ENCODE assay signal across 8 mouse cellular contexts in genomic region chr17:71225091-71225490, GRCm38 (mm10). TPM values are rescaled to one million over a fixed set of nuclear protein-coding genes. Genes with fewer than 3 reads are reported as not detected.
DNase-seq lines count a peak whose midpoint lies in the region; ATAC-seq and TF ChIP-seq lines count a peak whose summit lies in the region.

No protein-coding gene starts in this region.

- H3K36me3 ChIP-seq in G1E (replicated peaks) = peaks cover 90% of the 10 kb centered on the region
- peaks cover 39% of the 10 kb centered on the region for H3K36me3 ChIP-seq in small intestine, adult 2 months (ENCODE audit: control insufficient read depth, insufficient read depth, low read length)
- H3K36me3 ChIP-seq in hindbrain, embryonic 12.5 days = peaks cover 3% of the 10 kb centered on the region; the same call in 1 of the 2 replicates

- TF ChIP-seq POLR2A in bone marrow macrophage, adult 2 months (IDR thresholded peaks at IDR 0.05; ENCODE audit: borderline replicate concordance, low read depth, low read length) = no peak
- TF ChIP-seq POLR2A in small intestine, adult 2 months (IDR thresholded peaks at IDR 0.05; ENCODE audit: low read depth, low read length) = no peak

- no peak overlapping the region for H3K4me2 ChIP-seq in hindbrain, embryonic 12.5 days (replicated peaks)

- no peaks in the 10 kb centered on the region for H3K27me3 ChIP-seq in G1E (ENCODE audit: insufficient read depth, low read length)
- no peaks in the 10 kb centered on the region for H3K27me3 ChIP-seq in small intestine, adult 2 months (ENCODE audit: control insufficient read depth, insufficient read depth, low read length)
- H3K27me3 ChIP-seq in hindbrain, embryonic 12.5 days = no peaks in the 10 kb centered on the region

- 53% methylated on average over 5 of the region's 5 CpGs for WGBS in small intestine, adult 2 months
- WGBS in hindbrain, embryonic 12.5 days = 31% methylated on average over 5 of the region's 5 CpGs

- TF ChIP-seq CTCF in G1E (IDR thresholded peaks at IDR 0.05; ENCODE audit: low read depth, low read length) = peak; percentile 94
- 0 out of 2 replicates have a peak, but pooled peaks have one; percentile 27 for TF ChIP-seq CTCF in bone marrow macrophage, adult 2 months (IDR thresholded peaks at IDR 0.05; ENCODE audit: low read depth, low read length)
- peak; percentile 59; the same call in 1 of the 2 replicates for TF ChIP-seq CTCF in small intestine, adult 2 months (IDR thresholded peaks at IDR 0.05; ENCODE audit: extremely low read depth, insufficient read length, insufficient replicate concordance, low read depth, low read length)

- no peak; the same call in 1 of the 2 replicates for ATAC-seq in G1E (ENCODE audit: extremely low read depth, insufficient number of reproducible peaks, low FRiP score, poor library complexity, severe bottlenecking)
- ATAC-seq in inflammation-experienced regulatory T-cells, adult 6 months = peak; percentile 65
- ATAC-seq in hindbrain, embryonic 12.5 days (ENCODE audit: low FRiP score) = no peak

- H3K4me1 ChIP-seq in G1E (ENCODE audit: insufficient read depth, low read depth, low read length) = peaks cover 75% of the 10 kb centered on the region
- peaks cover 37% of the 10 kb centered on the region for H3K4me1 ChIP-seq in bone marrow macrophage, adult 2 months (ENCODE audit: control insufficient read depth, insufficient read depth, low read length)
- H3K4me1 ChIP-seq in small intestine, adult 2 months (ENCODE audit: control insufficient read depth, insufficient read depth, insufficient read length, low read length) = peaks cover 2% of the 10 kb centered on the region; the same call in 1 of the 2 replicates
- no peaks in the 10 kb centered on the region; the same call in 1 of the 2 replicates for H3K4me1 ChIP-seq in hindbrain, embryonic 12.5 days

- no peaks in the 10 kb centered on the region for H3K9me3 ChIP-seq in G1E (replicated peaks)
- no peaks in the 10 kb centered on the region for H3K9me3 ChIP-seq in hindbrain, embryonic 12.5 days (replicated peaks)

- no peak overlapping the region for H3K27ac ChIP-seq in bone marrow macrophage, adult 2 months (ENCODE audit: insufficient read depth, low read depth, low read length)
- 0 out of 2 replicates have a peak overlapping the region, but pooled peaks have one; percentile 6 for H3K27ac ChIP-seq in small intestine, adult 2 months (ENCODE audit: insufficient read depth, low read depth, low read length)
- no peak overlapping the region for H3K27ac ChIP-seq in hindbrain, embryonic 12.5 days

- no peak overlapping the region; the same call in 1 of the 2 replicates for H3K4me3 ChIP-seq in G1E (ENCODE audit: low read depth, low read length)
- H3K4me3 ChIP-seq in bone marrow macrophage, adult 2 months (ENCODE audit: insufficient read depth, low read length) = no peak overlapping the region
- H3K4me3 ChIP-seq in small intestine, adult 2 months (ENCODE audit: low read depth, low read length) = no peak overlapping the region
- H3K4me3 ChIP-seq in hindbrain, embryonic 12.5 days = no peak overlapping the region

- no peak overlapping the region for H3K9ac ChIP-seq in hindbrain, embryonic 12.5 days

- DNase-seq in layer of hippocampus, postnatal 10 days (ENCODE audit: low spot score in 2 of 2) = peak; percentile 27 to 32
- no peak for DNase-seq in layer of hippocampus, postnatal 36 days
- no peak for DNase-seq in G1E (ENCODE audit: low spot score)
- no peak for DNase-seq in urinary bladder, adult 18-20 months (ENCODE audit: low spot score in 2 of 2)

RNA-seq across cellular contexts. Expression of gene Lpin2, which starts 42.7 kb away (rescaled TPM):
- 10 to 100 TPM; 71.2 to 79.9 TPM for total RNA-seq in layer of hippocampus, postnatal 10 days (2021)
- 100 to 1,000 TPM; 103 to 118 TPM for total RNA-seq in layer of hippocampus, postnatal 36 days (2021)
- total RNA-seq in G1E (2014; fragmentation: Nextera tagmentation) = 112 and 169 TPM in 2 replicates
- total RNA-seq in G1E (2017) = 147 and 155 TPM in 2 replicates
- 37.3 and 44.3 TPM in 2 replicates for polyA plus RNA-seq in G1E (2012)
- 122 and 133 TPM in 2 replicates for polyA plus RNA-seq in bone marrow macrophage, adult 2 months (2012; ENCODE audit: insufficient read depth, insufficient read length, missing spikeins)
- 10 to 100 TPM; 20.6 to 36.6 (median 30.0) TPM for polyA plus RNA-seq in inflammation-experienced regulatory T-cells, adult 6 months (2017; shearing (Covaris generic))
- polyA plus RNA-seq in small intestine, adult 2 months (2012; rRNA removed) = 7.7 and 39.8 TPM in 2 replicates
- polyA plus RNA-seq in hindbrain, embryonic 12.5 days (2016; fragmentation: Nextera tagmentation; extraction: Ambion mirVana) = 42.8 and 43.1 TPM in 2 replicates

Comparison
In these comparisons a context has a peak if more than half of its experiments do, and no peak if none do; other contexts are left out.
1. DNase-seq: peak in layer of hippocampus, postnatal 10 days (2 of 2); none in layer of hippocampus, postnatal 36 days (0 of 2), G1E (single experiment) and urinary bladder, adult 18-20 months (0 of 2).
2. CTCF ChIP-seq: peak in every context shown above with its lines; median percentile 94 in G1E; 59 in small intestine, adult 2 months; 27 in bone marrow macrophage, adult 2 months.